Mouse (Mus musculus): ENCODE results near the gene Llgl2.
A peak's percentile ranks its signal among the peaks of the same experiment; 100 is the strongest.

The Llgl2 gene

GRCm38 (mm10) chr11:115878071-115878470, 54.2 kb downstream of the Llgl2 start:
- no peak for DNase-seq (ENCODE audit: low read depth)

GRCm38 (mm10) chr11:115881002-115881401, 57.2 kb downstream of the Llgl2 start:
- peak; percentile 69 for DNase-seq (ENCODE audit: low read depth)

- no peak for DNase-seq (ENCODE audit: low read depth)
Observed at GRCm38 (mm10) chr11:115883251-115883650, 59.4 kb downstream of the Llgl2 start.

GRCm38 (mm10) chr11:115884361-115884760, 60.5 kb downstream of the Llgl2 start:
- no peak for DNase-seq (ENCODE audit: low read depth)

GRCm38 (mm10) chr11:115885281-115885680, 61.4 kb downstream of the Llgl2 start:
- no peak for DNase-seq (ENCODE audit: low read depth)

- no peak for DNase-seq (ENCODE audit: low read depth)
Observed at GRCm38 (mm10) chr11:115886446-115886845, 62.6 kb downstream of the Llgl2 start.

GRCm38 (mm10) chr11:115888020-115888419, 64.2 kb downstream of the Llgl2 start:
- DNase-seq (ENCODE audit: low read depth) = no peak

- no peak for DNase-seq (ENCODE audit: low read depth)
Observed at GRCm38 (mm10) chr11:115889159-115889558, 65.3 kb downstream of the Llgl2 start.

- no peak for DNase-seq (ENCODE audit: low read depth)
Observed at GRCm38 (mm10) chr11:115892213-115892612, 68.4 kb downstream of the Llgl2 start.

GRCm38 (mm10) chr11:115893071-115893470, 69.2 kb downstream of the Llgl2 start:
- no peak for DNase-seq (ENCODE audit: low read depth)

- peak; percentile 25 for DNase-seq (ENCODE audit: low read depth)
Observed at GRCm38 (mm10) chr11:115894755-115895520, 71.1 kb downstream of the Llgl2 start.

- DNase-seq (ENCODE audit: low read depth) = peak; percentile 59
Observed at GRCm38 (mm10) chr11:115898446-115898845, 74.6 kb downstream of the Llgl2 start.

- DNase-seq (ENCODE audit: low read depth) = peak; percentile 71
Observed at GRCm38 (mm10) chr11:115898886-115899285, 75.0 kb downstream of the Llgl2 start.

- no peak for DNase-seq (ENCODE audit: low read depth)
Observed at GRCm38 (mm10) chr11:115899486-115900266, 75.8 kb downstream of the Llgl2 start, which contains the start of gene Smim5. TSS of gene Smim5 (plus strand) at chr11:115899966.

- DNase-seq (ENCODE audit: low read depth) = no peak
Observed at GRCm38 (mm10) chr11:115900561-115901337, 76.9 kb downstream of the Llgl2 start.

- DNase-seq (ENCODE audit: low read depth) = no peak
Observed at GRCm38 (mm10) chr11:115901338-115902161, 77.7 kb downstream of the Llgl2 start.

- no peak for DNase-seq (ENCODE audit: low read depth)
Observed at GRCm38 (mm10) chr11:115902177-115902576, 78.3 kb downstream of the Llgl2 start.

- DNase-seq (ENCODE audit: low read depth) = no peak
Observed at GRCm38 (mm10) chr11:115902831-115903230, 79.0 kb downstream of the Llgl2 start.

GRCm38 (mm10) chr11:115903384-115904230, 79.8 kb downstream of the Llgl2 start:
- no peak for DNase-seq (ENCODE audit: low read depth)

GRCm38 (mm10) chr11:115904231-115904955, 80.5 kb downstream of the Llgl2 start:
- DNase-seq (ENCODE audit: low read depth) = no peak

Data from induced T-regulatory cell, adult 2 months (primary cell).